Mouse (Mus musculus): ENCODE data around the gene Tmem79. TPM values are rescaled to one million over a fixed set of nuclear protein-coding genes. Genes with fewer than 3 reads are reported as not detected.
"Not testable (repeated sequence)": the region's sequence is repeated elsewhere in the genome, so short reads cannot be mapped to it uniquely, and the experiment has no call there.

Gene Tmem79
- polyA plus RNA-seq, 1 experiment from 2014 or later: 1.6 TPM

- H3K9ac ChIP-seq; ATAC-seq (ENCODE audit: extremely low read depth, insufficient number of reproducible peaks, low FRiP score, low TSS enrichment); H3K27ac ChIP-seq (replicated peaks); H3K9me3 ChIP-seq: not testable (repeated sequence)
- 12% methylated on average over 22 of the region's 22 CpGs for WGBS
- H3K36me3 ChIP-seq: peaks cover 13% of the 10 kb centered on the region
- H3K27me3 ChIP-seq (replicated peaks): peaks cover 24% of the 10 kb centered on the region
- peak overlapping the region; percentile 34 for H3K4me3 ChIP-seq
- peak overlapping the region; percentile 59 for H3K4me2 ChIP-seq
- peaks cover 33% of the 10 kb centered on the region for H3K4me1 ChIP-seq
These were observed 31.0 kb upstream of the Tmem79 start for GRCm38 (mm10) chr3:88366830-88367428.

- peaks cover 34% of the 10 kb centered on the region for H3K4me1 ChIP-seq
- peaks cover 8% of the 10 kb centered on the region for H3K9me3 ChIP-seq
- no peak for ATAC-seq (ENCODE audit: extremely low read depth, insufficient number of reproducible peaks, low FRiP score, low TSS enrichment)
- no peak overlapping the region for H3K4me3 ChIP-seq
- 33% methylated on average over 34 of the region's 34 CpGs for WGBS
- no peak overlapping the region for H3K27ac ChIP-seq (replicated peaks)
- no peak overlapping the region for H3K4me2 ChIP-seq
- H3K9ac ChIP-seq: no peak overlapping the region
- peaks cover 24% of the 10 kb centered on the region for H3K27me3 ChIP-seq (replicated peaks)
- H3K36me3 ChIP-seq: peaks cover 24% of the 10 kb centered on the region
These were observed 29.9 kb upstream of the Tmem79 start for GRCm38 (mm10) chr3:88365705-88366361.

GRCm38 (mm10) chr3:88364337-88364736 is 28.4 kb upstream of the Tmem79 start, which contains the start of gene Paqr6:
TSS of gene Paqr6 (plus strand) at chr3:88364584.
- H3K4me2 ChIP-seq: peak within 1 kb of the TSS; percentile 63
- H3K27ac ChIP-seq (replicated peaks): peak within 1 kb of the TSS; percentile 64
- 3% methylated on average over 16 of the region's 16 CpGs for WGBS
- no peak; the same call in 1 of the 2 replicates for ATAC-seq (ENCODE audit: extremely low read depth, insufficient number of reproducible peaks, low FRiP score, low TSS enrichment)
- H3K4me3 ChIP-seq: peak within 1 kb of the TSS; percentile 31
- H3K36me3 ChIP-seq: peaks cover 39% of the 10 kb centered on the region
- peaks cover 49% of the 10 kb centered on the region for H3K4me1 ChIP-seq
- no peaks in the 10 kb centered on the region for H3K9me3 ChIP-seq
- H3K9ac ChIP-seq: peak within 1 kb of the TSS; percentile 33
- H3K27me3 ChIP-seq (replicated peaks): peaks cover 24% of the 10 kb centered on the region

- H3K4me2 ChIP-seq: peak overlapping the region; percentile 63
- H3K27me3 ChIP-seq (replicated peaks): peaks cover 24% of the 10 kb centered on the region
- no peak for ATAC-seq (ENCODE audit: extremely low read depth, insufficient number of reproducible peaks, low FRiP score, low TSS enrichment)
- H3K27ac ChIP-seq (replicated peaks): peak overlapping the region; percentile 64
- WGBS: 28% methylated on average over 4 of the region's 4 CpGs
- H3K36me3 ChIP-seq: peaks cover 46% of the 10 kb centered on the region
- H3K4me3 ChIP-seq: no peak overlapping the region
- no peaks in the 10 kb centered on the region for H3K9me3 ChIP-seq
- H3K4me1 ChIP-seq: peaks cover 55% of the 10 kb centered on the region
- H3K9ac ChIP-seq: no peak overlapping the region
These were observed 27.8 kb upstream of the Tmem79 start for GRCm38 (mm10) chr3:88363700-88364099.

GRCm38 (mm10) chr3:88361612-88362313 is 25.8 kb upstream of the Tmem79 start:
- Histone ChIP-seq H3K4me1 (peaks cover 53% of the 10 kb centered on the region), H3K36me3 (peaks cover 65% of the 10 kb centered on the region), H3K4me3 (no peak overlapping the region), H3K9ac (no peak overlapping the region), H3K4me2 (no peak overlapping the region), H3K27ac (replicated peaks) (no peak overlapping the region), H3K27me3 (replicated peaks) (peaks cover 21% of the 10 kb centered on the region), H3K9me3 (no peaks in the 10 kb centered on the region)
- ATAC-seq (ENCODE audit: extremely low read depth, insufficient number of reproducible peaks, low FRiP score, low TSS enrichment): no peak
- 85% methylated on average over 2 of the region's 2 CpGs for WGBS

- Histone ChIP-seq H3K4me3 (no peak overlapping the region), H3K36me3 (peaks cover 72% of the 10 kb centered on the region), H3K9me3 (no peaks in the 10 kb centered on the region), H3K4me2 (no peak overlapping the region), H3K27ac (replicated peaks) (no peak overlapping the region), H3K27me3 (replicated peaks) (peaks cover 16% of the 10 kb centered on the region), H3K4me1 (peaks cover 53% of the 10 kb centered on the region), H3K9ac (no peak overlapping the region)
- no peak for ATAC-seq (ENCODE audit: extremely low read depth, insufficient number of reproducible peaks, low FRiP score, low TSS enrichment)
- WGBS: 69% methylated on average over 6 of the region's 6 CpGs
These were observed 25.1 kb upstream of the Tmem79 start for GRCm38 (mm10) chr3:88361096-88361495.

GRCm38 (mm10) chr3:88359989-88360388 is 24.0 kb upstream of the Tmem79 start:
- no peak for ATAC-seq (ENCODE audit: extremely low read depth, insufficient number of reproducible peaks, low FRiP score, low TSS enrichment)
- WGBS: 71% methylated on average over 3 of the region's 3 CpGs
- Histone ChIP-seq H3K4me1 (peaks cover 52% of the 10 kb centered on the region), H3K27me3 (replicated peaks) (peaks cover 5% of the 10 kb centered on the region), H3K9ac (peak overlapping the region; percentile 58), H3K4me3 (no peak overlapping the region), H3K4me2 (no peak overlapping the region), H3K27ac (replicated peaks) (peak overlapping the region; percentile 61), H3K36me3 (peaks cover 83% of the 10 kb centered on the region), H3K9me3 (no peaks in the 10 kb centered on the region)

GRCm38 (mm10) chr3:88359584-88359983 is 23.6 kb upstream of the Tmem79 start:
- peak overlapping the region; percentile 58 for H3K9ac ChIP-seq
- peak overlapping the region; percentile 61 for H3K27ac ChIP-seq (replicated peaks)
- peaks cover 48% of the 10 kb centered on the region for H3K4me1 ChIP-seq
- no peak overlapping the region for H3K4me2 ChIP-seq
- H3K4me3 ChIP-seq: no peak overlapping the region
- peaks cover 87% of the 10 kb centered on the region for H3K36me3 ChIP-seq
- no peak for ATAC-seq (ENCODE audit: extremely low read depth, insufficient number of reproducible peaks, low FRiP score, low TSS enrichment)
- WGBS: 56% methylated on average over 5 of the region's 5 CpGs
- no peaks in the 10 kb centered on the region for H3K9me3 ChIP-seq
- 0 out of 2 replicates have a peak, but pooled peaks cover under 1% of the 10 kb centered on the region for H3K27me3 ChIP-seq (replicated peaks)

GRCm38 (mm10) chr3:88354396-88355165 is 18.6 kb upstream of the Tmem79 start:
- no peak overlapping the region for H3K9ac ChIP-seq
- H3K36me3 ChIP-seq: peaks cover 100% of the 10 kb centered on the region
- no peak overlapping the region for H3K27ac ChIP-seq (replicated peaks)
- H3K4me2 ChIP-seq: no peak overlapping the region
- H3K9me3 ChIP-seq: no peaks in the 10 kb centered on the region
- 87% methylated on average over 8 of the region's 8 CpGs for WGBS
- ATAC-seq (ENCODE audit: extremely low read depth, insufficient number of reproducible peaks, low FRiP score, low TSS enrichment): no peak
- H3K4me1 ChIP-seq: peaks cover 10% of the 10 kb centered on the region
- H3K27me3 ChIP-seq (replicated peaks): no peaks in the 10 kb centered on the region
- H3K4me3 ChIP-seq: no peak overlapping the region

- Histone ChIP-seq H3K4me3 (no peak overlapping the region), H3K27me3 (replicated peaks) (no peaks in the 10 kb centered on the region), H3K9ac (no peak overlapping the region), H3K36me3 (peaks cover 100% of the 10 kb centered on the region), H3K27ac (replicated peaks) (no peak overlapping the region), H3K9me3 (no peaks in the 10 kb centered on the region), H3K4me2 (no peak overlapping the region), H3K4me1 (no peaks in the 10 kb centered on the region)
- WGBS: 84% methylated on average over 9 of the region's 9 CpGs
- no peak for ATAC-seq (ENCODE audit: extremely low read depth, insufficient number of reproducible peaks, low FRiP score, low TSS enrichment)
These were observed 17.0 kb upstream of the Tmem79 start for GRCm38 (mm10) chr3:88352907-88353306.

- ATAC-seq (ENCODE audit: extremely low read depth, insufficient number of reproducible peaks, low FRiP score, low TSS enrichment): no peak
- no peaks in the 10 kb centered on the region for H3K9me3 ChIP-seq
- H3K27ac ChIP-seq (replicated peaks): no peak overlapping the region
- H3K4me3 ChIP-seq: no peak overlapping the region
- H3K27me3 ChIP-seq (replicated peaks): no peaks in the 10 kb centered on the region
- no peak overlapping the region for H3K4me2 ChIP-seq
- no peak overlapping the region for H3K9ac ChIP-seq
- WGBS: 73% methylated on average over 13 of the region's 13 CpGs
- peaks cover 100% of the 10 kb centered on the region for H3K36me3 ChIP-seq
- H3K4me1 ChIP-seq: no peaks in the 10 kb centered on the region
These were observed 14.8 kb upstream of the Tmem79 start for GRCm38 (mm10) chr3:88350732-88351131.
